Mouse (Mus musculus) spleen, adult 2 months (tissue): Measurements from ENCODE around the gene Tmem221.

Experiments
- CTCF ChIP-seq: fragments of 200-500 bp; IDR thresholded peaks from 2 replicates; pipeline ENCODE4 v1.5.1; 2011; ENCODE audit warnings: mild to moderate bottlenecking, inconsistent platforms; ENCODE audit not compliant: insufficient read depth, insufficient read length, insufficient replicate concordance; ENCODE audit errors: extremely low read depth
- POLR2A ChIP-seq: fragments of 200-500 bp; IDR thresholded peaks from 2 replicates; pipeline ENCODE4 v1.6.1; 2011; ENCODE audit warnings: low read depth, low read length, inconsistent platforms

DNA sequence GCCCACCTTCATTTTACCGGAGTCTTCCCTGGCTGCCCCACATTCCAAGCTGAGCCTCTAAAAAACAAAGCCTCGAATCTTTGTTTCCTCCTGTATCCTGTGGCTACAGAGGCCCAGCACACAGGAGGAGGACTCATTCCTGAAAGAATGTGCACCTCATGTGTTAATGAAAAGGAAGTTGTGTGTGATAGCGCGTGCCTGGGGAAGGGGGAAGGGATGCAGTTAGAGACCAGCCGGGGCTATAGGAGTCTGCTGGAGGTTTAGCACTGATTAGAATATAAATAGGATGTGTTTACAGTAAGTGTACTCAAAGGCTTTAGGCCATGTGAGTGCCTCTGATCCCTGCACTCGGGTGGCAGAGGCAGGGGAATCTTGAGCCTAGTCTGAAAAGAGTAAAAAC lies 32.4 kb downstream of the Tmem221 start:
- TF ChIP-seq CTCF (no peak), POLR2A (no peak)
